Mouse (Mus musculus): ENCODE data around the gene Prr11.
"Not testable (repeated sequence)": the region's sequence is repeated elsewhere in the genome, so short reads cannot be mapped to it uniquely, and the experiment has no call there.

Prr11 gene

DNA sequence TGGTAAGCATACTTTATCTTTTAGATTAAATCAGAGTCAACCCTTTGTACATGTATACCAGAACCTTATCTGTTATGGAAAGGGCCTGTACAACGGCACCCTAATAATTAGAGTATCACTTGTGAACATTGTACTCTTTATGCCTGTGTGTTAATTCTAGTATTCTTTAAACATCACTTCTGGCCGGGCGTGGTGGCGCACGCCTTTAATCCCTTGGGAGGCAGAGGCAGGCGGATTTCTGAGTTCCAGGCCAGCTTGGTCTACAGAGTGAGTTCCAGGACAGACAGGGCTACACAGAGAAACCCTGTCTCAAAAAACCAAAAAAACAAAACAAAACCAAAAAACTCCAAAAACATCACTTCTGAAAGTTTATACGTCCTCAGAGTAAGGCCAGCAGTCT lies 59.6 kb downstream of the Prr11 start:
- not testable (repeated sequence) for DNase-seq (ENCODE audit: low read depth, low spot score)

DNA sequence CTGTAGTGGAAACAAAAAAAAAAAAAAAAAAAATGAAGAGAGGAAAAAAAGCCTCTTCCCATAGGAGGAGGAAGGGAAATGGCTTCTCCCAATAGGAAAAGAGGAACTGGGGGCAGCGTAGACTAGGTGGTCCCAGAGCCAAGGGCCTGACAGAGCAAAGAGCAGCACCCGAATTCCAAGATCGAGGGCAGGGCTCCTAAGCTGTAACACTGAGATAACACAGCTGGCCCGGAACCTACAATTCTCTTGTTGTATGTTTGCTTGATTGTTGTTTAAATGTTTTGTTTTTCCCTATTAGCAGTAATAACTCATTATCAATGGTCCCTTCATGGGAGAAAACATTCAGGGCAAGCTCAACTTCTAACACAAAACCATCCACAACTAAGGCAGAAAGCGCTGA lies 61.5 kb downstream of the Prr11 start:
- DNase-seq (ENCODE audit: low read depth, low spot score) = no peak

DNA sequence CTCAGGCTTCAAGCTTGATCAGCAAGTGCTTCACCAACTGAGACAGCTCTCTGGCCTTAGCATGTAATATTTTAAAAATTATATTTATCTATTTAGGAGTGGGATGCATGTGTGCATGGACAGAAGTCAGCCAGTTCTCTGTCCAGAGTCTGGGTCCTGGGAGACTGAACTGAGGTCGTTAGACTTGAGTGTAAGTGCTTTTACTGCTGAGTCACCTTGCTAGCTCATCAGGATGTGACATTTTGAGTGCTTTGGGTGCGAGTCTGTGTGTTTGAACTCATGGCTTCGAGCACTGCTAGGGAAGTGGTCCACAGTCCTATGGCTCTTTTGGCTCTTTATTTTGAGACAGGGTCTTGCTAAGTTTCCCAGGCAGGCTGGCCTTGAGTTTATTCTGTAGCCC lies 65.5 kb downstream of the Prr11 start:
- no peak for DNase-seq (ENCODE audit: low read depth, low spot score)

DNA sequence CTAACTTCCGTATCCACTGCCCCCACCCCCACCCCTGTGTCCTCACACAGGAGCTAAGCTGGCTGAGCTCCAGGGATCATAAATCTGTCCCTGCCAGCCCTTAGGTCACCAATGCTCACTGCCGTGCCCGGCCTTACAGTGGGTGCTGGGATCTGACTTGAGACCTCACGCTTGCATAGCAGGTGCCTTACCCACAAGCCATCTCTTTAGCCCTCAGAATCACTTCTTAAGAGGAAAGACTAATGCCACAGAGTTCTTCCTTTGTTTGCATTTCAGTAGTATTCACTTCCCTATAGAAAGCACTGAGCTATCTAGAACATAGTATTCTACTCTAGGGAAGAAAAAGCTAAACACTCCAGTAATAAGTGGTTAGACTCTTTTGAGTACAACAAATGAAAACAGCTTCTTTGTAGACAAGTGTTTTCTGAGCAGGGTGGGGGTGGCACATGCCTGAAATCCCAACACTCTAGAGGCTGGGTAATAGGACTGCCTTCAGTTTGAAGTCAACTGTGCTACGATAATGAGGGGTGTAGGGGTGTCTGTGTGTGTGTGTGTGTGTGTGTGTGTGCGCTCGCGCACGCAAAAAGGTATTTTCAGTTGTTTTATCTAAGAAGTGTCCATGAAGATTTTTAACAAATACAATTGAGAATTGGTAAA lies 69.1 kb downstream of the Prr11 start:
- DNase-seq (ENCODE audit: low read depth, low spot score) = no peak
